Mouse (Mus musculus) cerebellum, postnatal 10 days (tissue): ENCODE results near the gene Ndc1.
A peak's percentile ranks its signal among the peaks of the same experiment; 100 is the strongest.
"Not testable (repeated sequence)": the region's sequence is repeated elsewhere in the genome, so short reads cannot be mapped to it uniquely, and the experiment has no call there.

Source experiments
- DNase-seq, 2 experiments: peaks; one replicate each; pipeline ENCODE4 v3.0.0; 2021; ENCODE audit warnings: mixed read lengths in 2 of 2

The Ndc1 gene

GRCm38 (mm10) chr4:107366408-107366807, 1.2 kb upstream of the Ndc1 start:
- not testable (repeated sequence) for DNase-seq

- no peak for DNase-seq
These were observed 4.7 kb downstream of the Ndc1 start for GRCm38 (mm10) chr4:107372304-107372703.

- DNase-seq = no peak
These were observed 7.1 kb downstream of the Ndc1 start for GRCm38 (mm10) chr4:107374677-107375076.

- no peak for DNase-seq
These were observed 11.4 kb downstream of the Ndc1 start for GRCm38 (mm10) chr4:107378954-107379353.

- DNase-seq = no peak
These were observed 13.3 kb downstream of the Ndc1 start for GRCm38 (mm10) chr4:107380871-107381270.

- peak; percentile 81 to 91 for DNase-seq
These were observed 19.5 kb downstream of the Ndc1 start for GRCm38 (mm10) chr4:107387038-107387437.

GRCm38 (mm10) chr4:107387465-107387864, 19.9 kb downstream of the Ndc1 start:
- DNase-seq = peak; percentile 34 to 45

GRCm38 (mm10) chr4:107388291-107388690, 20.7 kb downstream of the Ndc1 start:
- no peak for DNase-seq

- DNase-seq = no peak
These were observed 21.8 kb downstream of the Ndc1 start for GRCm38 (mm10) chr4:107389345-107389744.

- no peak for DNase-seq
These were observed 26.2 kb downstream of the Ndc1 start for GRCm38 (mm10) chr4:107393771-107394170.

GRCm38 (mm10) chr4:107420202-107420601, 52.6 kb downstream of the Ndc1 start:
- DNase-seq = no peak

- DNase-seq = no peak
These were observed 54.1 kb downstream of the Ndc1 start for GRCm38 (mm10) chr4:107421711-107422110.

- DNase-seq = peak; percentile 75 to 80
These were observed 54.6 kb downstream of the Ndc1 start for GRCm38 (mm10) chr4:107422176-107422575.

- DNase-seq = no peak
These were observed 58.0 kb downstream of the Ndc1 start for GRCm38 (mm10) chr4:107425616-107426015.

- peak; percentile 50 to 63 for DNase-seq
These were observed 59.0 kb downstream of the Ndc1 start for GRCm38 (mm10) chr4:107426631-107427030.

- no peak for DNase-seq
These were observed 65.1 kb downstream of the Ndc1 start for GRCm38 (mm10) chr4:107432717-107433116.

GRCm38 (mm10) chr4:107433998-107434355, 66.4 kb downstream of the Ndc1 start:
- DNase-seq = no peak

GRCm38 (mm10) chr4:107434356-107435237, 67.0 kb downstream of the Ndc1 start, which contains the start of gene Glis1:
Glis1 (plus strand) TSS chr4:107434591.
- peak; percentile 51 to 65 for DNase-seq

GRCm38 (mm10) chr4:107435238-107435946, 67.8 kb downstream of the Ndc1 start:
- peak; percentile 29 for DNase-seq

- DNase-seq = no peak
These were observed 68.9 kb downstream of the Ndc1 start for GRCm38 (mm10) chr4:107436476-107436875.

- no peak for DNase-seq
These were observed 71.2 kb downstream of the Ndc1 start for GRCm38 (mm10) chr4:107438741-107439140.

- no peak for DNase-seq
These were observed 72.7 kb downstream of the Ndc1 start for GRCm38 (mm10) chr4:107440306-107440705.

- no peak for DNase-seq
These were observed 74.7 kb downstream of the Ndc1 start for GRCm38 (mm10) chr4:107442288-107442687.
